Mouse (Mus musculus) cerebellum, postnatal 14 days (tissue): ENCODE measurements around the gene Col18a1.
A peak's percentile ranks its signal among the peaks of the same experiment; 100 is the strongest.

Experiments used
- DNase-seq, 2 experiments: peaks; one replicate each; pipeline ENCODE4 v3.0.0; 2021; ENCODE audit warnings: mixed read lengths in 2 of 2

Gene Col18a1

DNA sequence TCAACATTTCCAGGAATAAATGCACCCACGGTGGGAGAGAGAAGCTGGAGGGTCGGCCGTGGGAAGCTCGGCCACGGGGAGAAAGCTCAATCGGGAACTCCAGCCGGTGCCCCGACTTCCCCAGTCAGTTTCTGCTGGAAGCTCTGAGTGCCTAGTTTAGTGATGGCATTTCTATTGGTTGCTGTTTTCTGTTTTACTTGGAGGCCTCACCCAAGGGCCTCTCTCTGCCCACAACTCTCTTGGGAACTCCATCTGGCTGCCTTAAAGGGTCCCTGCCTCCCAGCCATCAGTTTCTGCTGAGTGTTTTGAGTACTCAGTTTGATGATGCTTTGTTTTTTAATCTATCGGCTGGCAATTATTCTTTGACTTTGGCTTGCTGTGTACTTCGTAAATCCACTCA, 109.6 kb downstream of the Col18a1 start:
- DNase-seq: no peak

DNA sequence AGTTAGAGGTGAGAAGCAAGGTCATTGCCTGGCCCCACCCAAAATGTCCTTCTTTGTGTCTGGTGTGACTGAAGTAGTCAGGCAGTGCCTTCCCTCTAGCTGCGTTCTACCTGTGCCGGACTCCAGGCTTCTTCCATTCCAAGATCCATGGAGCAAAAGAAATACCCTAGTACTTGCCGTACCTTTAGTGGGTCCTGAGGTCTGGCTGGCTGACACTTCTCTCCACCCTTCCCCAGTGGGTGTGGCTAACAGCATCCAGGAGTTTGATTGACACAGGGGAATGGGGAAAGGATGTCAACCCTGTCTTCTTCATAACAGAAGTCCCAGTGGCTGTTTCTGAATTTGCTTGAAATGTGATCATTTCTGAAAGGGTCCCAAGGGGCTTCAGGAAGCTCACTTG, 117.7 kb downstream of the Col18a1 start:
- DNase-seq: no peak

DNA sequence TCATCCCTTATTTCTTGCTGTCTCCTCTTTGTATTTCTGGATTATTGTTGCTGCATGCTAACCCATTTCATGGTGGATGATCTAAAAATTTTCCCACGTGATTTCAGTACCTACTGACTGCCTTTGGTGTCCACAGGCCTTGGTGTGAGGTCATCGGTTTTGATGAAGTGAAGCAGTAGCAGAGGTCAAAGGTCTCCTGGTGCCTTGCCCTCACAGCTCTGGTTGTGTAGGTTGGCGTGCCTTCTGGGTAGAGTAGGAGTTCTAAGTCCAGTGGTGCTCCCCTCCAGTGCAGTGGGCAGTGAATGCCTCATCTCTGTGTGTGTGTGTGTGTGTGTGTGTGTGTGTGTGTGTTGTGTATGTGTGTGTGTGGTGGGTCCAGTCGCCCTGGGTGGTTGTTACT, 118.2 kb downstream of the Col18a1 start:
- no peak for DNase-seq

DNA sequence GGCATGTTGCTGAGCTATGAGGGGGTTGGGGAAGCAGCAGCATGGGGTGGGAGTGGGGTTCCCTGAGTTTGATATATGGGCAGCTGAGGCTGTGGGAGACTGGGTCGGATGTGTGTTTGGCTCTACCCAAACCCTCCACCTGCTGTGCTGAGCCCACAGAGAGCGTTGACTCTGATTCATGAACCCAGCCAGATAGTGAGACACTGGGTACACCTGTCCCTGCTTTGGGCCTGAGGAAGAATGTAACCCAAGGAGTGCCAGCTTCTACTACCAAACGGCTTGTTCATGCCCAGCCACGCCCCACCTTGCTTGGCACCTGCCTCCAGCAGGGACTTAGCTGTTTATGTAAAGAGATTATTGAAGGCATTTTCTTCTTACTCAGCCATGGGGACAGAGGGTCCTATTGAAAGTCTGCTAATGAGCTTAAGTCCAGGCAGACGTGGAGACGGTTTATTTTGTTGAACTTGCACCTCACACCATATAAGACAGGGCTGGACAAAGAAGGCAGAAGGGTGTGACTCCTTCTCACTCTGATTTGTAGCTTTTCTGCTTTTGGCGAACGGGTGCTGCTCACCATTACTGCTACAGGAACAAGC, 127.7 kb downstream of the Col18a1 start:
- DNase-seq: no peak

DNA sequence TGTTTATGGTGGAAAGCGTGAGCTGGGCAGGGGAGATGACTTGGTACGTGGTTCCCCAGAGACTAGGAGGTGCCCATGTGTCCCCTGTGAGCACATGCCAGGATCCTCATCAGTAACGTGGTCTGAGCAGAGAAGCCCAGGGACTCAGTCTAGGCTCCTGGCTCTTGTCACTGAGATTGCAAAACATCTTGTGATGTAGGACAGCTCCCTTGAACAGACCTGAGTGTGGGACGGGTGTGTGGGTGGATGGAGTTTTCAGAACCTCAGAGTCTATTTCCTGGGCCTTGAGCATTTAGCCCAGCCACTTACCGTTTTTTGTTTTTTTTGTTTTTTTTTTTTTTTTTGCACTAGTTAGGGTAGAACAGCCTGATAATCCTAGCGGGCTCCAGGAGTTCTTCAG, 130.9 kb downstream of the Col18a1 start:
- DNase-seq: no peak

DNA sequence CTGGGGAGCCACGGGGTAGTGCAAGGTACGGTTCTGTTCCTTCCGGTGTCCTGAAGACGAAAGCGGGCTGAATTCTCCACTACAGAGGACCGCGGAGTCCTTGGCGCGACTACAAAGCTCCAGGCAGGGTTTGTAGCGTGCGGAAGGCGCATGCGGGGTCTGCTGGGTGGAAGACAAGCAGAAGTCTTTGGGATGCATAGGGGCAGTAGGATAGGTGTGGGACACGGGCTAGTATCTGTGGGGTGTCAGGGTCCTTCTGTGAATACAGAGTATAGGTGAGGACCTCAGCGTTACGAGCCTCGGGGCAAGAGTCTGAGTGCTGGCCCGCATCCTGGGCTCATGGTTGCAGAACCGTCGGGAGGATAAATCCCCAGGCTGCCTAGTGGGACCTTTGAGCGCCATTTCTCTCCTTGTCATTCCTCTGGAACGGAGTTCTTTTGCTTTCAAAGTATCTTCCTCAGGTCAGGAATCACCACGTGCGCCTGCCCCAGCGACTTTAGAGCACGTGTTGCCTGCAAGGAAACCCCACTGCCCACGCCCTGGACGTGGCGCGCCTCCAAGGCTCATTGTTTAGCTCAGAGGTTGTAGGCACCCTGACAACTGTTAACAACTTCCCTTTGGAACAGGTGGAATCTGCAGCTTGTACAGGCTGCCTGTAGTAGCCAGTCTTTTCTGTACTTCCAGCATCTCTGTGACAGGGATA, 132.9 kb downstream of the Col18a1 start:
- DNase-seq: peak; percentile 66 to 73

DNA sequence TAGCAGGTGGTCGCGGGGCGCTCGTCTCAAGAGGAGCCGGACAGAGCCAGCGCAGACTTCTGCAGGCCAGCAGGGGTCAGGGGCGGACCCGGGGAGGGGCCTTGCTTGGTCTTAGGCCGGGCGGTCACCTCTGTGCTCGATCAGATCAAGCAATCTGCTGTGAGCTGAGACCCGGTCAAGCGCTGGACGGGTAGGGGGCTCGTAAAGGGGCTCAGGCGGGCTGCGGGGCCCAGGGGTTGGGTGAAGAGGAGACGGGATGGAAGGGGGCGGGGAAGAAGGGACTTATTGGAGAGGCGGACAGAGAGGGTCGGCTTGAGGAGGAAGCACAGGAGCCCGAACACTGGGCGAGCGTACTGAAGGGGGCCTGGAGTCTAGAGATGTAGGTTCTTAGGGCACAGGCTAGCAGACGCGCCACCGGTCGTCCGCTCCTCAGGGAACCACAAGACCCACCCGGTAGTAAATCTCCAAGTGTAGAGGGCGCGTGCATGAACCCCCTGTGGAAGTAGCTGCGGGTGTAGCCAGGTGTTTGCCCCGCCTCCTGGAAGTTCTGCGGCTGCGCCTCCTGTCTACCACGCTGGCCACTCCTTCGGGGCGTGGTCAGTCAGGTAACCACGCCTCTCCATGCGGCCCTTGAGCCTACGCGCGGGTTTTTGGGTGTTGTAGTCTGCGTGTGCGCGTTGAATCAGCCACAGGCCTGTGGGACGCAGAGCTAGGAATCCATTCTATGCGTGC, 133.6 kb downstream of the Col18a1 start:
- peak; percentile 97 for DNase-seq

DNA sequence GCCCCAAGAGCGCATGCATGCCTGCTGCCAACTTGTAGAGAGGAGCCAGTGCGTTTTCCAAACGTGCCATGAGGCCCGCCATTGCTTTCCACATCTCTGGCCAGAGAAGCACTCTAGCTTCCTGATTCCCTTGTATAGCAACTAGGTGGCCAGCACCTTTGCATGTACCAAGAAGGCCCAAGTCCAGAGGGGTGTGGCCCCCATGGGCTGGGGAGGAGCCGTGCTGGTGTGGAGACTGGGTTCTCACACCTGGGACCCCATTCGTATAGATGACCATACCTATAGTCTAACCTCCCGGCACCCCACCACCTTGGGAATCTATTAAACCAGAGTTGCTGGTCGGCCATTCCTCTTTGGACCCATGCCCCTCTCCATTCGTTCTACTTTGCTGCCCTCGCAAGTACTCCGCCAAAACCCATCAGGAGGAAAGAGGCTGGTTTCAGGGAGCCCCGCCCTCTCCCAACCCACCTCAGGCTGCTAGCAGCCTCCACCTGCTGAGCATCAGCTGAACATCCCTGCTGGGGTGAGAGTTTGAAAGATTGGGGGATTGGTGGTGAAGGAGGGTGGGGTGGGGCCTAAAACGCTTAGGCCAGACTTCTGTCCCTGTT, 134.5 kb downstream of the Col18a1 start, which contains the start of gene Slc19a1:
Gene Slc19a1, plus strand, starts transcription at position 474 of the 608 bp plus-strand sequence.
- DNase-seq: peak in 1 of 2 experiments; percentile 39

DNA sequence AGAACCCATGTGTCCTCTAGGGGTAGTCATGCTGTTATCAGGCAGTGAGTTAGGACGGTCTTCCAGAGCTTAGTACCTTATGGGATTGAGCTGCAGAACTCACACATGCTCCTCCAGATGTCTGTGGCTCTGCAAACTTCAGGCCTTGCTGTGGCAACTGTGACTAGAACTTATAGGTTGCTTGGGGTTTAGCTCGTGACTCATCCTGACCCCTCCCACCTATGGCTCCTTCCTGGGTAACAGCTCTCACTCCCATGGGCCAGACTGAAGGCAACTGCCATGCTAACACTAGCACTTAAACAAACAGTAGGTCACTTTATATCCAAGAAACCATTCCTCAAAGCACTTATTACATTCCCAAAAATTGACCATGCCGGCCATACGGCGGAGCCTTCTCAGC, 135.7 kb downstream of the Col18a1 start:
- no peak for DNase-seq

DNA sequence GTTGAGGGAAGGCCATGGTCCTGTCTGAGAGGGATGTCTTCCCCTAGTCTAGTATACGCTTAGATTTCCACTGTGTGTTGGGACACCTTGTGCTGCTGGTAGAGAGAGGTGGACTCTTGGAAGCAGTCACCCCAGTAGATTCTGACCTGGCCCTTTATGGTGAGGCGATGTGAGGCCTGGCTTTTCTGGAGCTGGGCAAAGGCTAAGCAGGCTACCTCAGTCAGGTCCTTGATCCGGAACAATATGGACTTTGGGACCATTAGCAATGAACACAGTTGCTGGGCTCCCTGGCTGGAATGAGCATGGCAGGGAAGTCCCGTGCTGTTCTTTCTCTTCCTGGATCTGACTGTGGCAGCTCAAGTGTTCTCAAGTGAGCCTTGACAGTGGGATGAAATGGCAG, 136.6 kb downstream of the Col18a1 start:
- no peak for DNase-seq

DNA sequence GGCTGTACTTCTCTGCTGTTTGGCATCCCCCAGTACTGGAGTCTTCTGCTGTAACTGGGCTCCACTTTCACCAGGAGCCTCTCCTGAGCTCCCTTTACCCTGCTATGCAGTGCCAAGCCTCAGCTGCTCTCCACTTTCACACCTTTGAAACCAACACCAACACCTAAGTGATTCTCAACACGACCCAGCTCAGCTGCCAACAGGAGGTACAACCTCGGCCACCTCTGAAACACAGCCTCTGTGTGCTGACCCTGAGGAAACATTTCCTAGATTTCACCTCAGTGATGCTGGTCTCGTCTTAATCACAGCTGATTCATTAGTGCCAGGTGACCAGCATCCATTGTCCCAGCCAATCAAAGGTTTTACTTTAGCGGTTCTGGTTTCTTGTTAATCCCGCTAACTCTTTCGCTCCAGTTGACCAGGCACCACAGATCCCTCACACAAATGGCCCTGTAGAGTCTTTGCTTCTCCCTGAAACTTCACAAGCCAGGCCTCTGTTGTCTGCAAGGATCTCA, 137.5 kb downstream of the Col18a1 start:
- DNase-seq: no peak

DNA sequence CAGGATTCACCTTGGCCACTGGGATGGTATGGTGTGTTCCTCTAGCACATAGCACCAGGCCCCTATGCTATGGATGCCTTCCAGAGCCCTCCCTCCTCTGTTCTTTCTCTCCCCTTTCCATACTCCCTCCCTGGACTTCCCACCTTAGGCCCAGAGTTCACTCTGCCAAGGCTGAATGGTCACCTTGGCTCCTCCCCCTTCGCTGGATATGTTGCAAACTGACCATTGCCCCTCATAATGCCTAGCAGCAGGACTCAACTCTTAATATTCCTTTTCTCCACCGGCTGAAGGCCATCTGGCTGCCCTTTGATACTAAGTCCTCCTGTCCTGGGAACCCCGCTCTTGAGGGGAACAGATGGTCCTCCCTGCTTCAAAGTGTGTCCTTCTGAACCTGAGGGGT, 139.4 kb downstream of the Col18a1 start:
- DNase-seq: no peak

DNA sequence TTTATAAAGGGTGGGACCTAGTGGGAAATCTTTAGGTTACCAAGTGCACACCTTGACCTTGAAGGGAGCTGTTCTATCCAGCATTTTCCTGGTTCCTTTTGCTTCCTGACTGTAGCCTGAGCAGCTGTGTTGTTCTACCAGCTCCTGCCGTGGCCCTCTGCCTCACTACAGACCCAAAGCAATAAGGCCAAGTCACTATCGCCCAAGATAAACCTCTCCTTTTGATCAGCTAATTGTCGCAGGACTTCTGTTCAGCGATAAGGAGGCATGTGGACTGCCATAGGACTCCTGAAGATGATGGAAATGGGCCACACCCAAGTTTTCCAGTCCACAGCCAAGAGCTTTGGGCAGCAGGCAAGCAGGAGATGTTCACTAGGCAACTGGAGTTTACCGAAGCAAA, 142.1 kb downstream of the Col18a1 start:
- DNase-seq: no peak

DNA sequence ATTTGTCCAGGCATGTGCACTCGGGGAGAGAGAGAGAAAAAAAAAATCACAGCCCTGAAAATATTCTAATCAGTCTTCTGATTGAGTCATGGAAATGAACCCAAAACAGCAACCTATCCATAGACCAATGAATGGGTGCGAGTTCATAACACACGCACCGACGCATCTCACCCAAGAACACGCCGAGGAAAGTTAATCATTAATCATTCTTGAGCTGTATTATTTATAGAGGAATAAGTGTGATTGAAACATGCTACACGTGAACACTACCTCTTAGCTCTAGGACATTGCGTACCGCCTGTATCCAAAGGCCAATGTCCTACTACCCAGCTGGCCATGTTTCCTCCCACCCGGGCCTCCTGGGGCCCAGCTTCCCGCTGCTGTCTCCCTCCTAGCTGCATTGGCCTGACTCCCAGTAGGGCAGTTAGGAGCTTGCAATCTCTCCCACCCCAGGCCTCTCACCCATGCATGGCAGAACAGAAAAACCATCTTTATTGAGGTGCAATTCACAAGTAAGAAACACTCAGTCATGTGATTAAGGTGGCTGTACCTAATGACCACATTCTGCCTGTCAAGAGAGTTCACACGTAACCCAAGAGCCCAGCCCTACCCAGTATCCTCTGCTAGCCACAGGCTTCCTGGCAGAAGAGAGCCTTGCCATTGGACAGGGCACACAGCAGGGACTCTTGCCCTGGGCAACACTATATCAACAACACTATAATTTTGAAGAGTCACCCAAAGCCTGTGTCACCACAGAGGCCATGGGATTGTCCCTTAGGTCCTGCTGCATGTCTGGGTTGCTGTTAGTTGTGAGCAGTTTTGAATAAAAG, 143.8 kb downstream of the Col18a1 start:
- DNase-seq: no peak

DNA sequence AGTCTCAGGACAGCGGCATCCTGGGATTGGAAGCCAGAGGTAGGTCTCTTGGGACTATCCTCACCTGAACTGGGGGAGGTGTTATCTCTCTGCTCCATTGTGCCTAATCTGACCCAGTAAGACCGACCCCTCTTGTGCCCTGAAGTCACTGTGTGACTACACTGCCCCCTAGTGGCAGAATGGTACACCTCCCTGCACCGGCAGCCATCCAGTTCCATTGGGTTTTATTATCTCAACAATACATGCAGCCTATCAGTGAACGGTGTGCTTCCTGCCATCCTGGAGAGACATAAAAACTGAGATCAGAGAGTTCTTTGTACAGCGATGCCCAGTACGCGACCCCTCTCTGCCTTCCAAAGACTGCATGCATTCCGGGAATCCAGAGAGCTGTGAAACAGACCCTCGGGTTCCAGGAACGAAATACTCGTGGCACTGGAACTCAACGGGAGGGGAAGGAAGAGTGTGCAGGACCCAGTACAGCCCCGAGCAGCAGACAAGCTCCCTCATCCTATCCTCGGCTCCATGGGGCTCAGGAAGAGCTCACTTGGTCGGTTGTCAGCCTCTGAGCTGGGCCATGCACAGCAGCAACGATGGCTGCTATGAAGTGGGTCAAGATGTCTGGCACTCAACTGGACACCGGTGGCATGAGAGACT, 144.8 kb downstream of the Col18a1 start:
- peak; percentile 93 to 95 for DNase-seq

DNA sequence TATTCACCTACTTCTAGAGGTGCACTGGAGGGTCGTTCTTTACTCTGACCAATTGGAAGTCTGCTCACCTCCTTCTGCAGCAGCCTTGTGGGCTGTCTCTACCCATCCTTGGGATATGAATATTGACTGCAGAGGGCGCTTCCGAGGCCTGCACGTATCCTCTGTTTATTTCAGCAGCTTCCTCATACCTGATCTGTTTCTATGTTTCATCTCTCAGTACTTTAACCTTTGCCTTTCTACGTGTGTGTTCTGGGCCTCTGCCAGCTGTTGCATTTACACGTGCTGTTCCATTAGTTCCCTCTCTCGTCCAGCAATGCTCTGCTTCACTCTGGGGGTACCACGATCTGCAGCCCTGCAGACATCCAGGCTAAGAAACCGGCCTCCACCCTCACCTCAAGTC, 148.7 kb downstream of the Col18a1 start:
- no peak for DNase-seq

DNA sequence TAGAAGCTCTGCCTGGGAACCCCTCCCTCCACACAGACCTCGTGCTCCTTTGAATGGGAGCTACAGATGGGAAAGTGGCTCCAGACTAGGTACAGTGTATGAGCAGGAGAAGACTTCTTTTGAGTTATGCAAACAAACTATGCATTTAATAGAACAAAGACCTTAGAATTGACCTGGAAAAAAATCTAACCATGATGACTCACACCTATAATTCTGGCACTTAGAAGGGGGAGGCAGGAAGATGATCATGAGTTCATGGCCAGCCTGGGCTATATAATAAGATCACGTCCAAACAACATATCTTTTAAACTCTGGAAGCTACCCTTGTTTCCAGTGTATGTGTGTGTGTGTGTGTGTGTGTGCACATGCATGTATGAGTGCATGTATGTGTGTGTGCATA, 149.3 kb downstream of the Col18a1 start:
- DNase-seq: no peak

DNA sequence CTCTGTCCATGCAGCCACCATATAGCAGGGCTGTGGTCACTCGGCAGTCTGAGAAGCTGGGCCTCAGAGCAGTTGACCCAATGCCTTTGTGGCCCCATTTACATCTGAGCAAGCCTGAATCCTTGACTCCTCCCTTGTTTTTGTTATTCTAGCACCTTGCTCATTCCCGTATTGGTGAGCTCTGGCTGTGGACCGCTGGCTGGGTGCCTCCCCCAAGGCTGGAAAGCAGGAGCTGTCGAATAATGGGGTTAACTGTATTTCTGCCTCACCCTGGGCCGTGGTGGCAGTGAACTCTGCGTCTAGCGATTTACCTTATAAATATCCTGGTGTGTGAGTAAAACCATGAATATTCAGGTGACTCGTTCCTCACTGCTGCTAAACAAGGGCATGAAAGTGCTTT, 149.8 kb downstream of the Col18a1 start:
- DNase-seq: no peak

DNA sequence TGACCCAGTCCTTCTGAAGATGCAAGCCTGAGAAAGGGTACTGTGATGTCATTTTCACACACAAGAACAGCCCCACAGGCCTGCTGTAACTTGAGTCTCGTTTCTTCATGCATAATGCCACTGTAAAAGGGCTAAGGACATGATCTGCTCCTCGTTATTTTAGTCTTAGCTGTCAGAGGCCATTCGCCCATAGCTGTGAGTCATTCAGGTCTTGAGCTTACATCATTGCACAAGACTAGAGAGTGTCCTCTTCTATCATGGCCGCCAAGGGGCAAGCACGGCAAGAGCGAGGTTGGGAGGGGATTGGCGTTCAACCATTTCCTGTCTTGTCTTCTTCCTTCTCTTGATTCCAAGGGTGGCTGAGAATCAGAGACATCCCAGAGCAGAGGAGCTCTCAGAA, 150.3 kb downstream of the Col18a1 start:
- DNase-seq: no peak

DNA sequence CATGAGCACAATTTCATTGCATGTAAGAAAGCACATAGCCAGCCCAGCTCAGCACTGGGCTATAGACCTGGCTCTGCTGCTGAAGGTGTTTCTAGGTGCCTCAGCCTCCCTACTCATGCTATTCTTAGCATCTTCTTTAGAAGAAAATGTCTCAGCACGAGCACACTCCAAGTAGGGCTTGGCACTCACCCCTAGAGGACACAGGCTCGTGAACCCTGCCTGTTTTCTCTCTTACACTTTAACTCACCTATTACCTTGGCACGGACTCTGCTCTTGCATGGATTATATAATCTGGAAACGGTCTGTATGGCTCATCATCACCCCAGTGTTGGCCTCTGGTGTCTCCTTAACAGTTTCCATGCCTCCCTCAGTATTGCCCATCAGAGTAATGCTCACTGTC, 154.7 kb downstream of the Col18a1 start:
- DNase-seq: no peak

DNA sequence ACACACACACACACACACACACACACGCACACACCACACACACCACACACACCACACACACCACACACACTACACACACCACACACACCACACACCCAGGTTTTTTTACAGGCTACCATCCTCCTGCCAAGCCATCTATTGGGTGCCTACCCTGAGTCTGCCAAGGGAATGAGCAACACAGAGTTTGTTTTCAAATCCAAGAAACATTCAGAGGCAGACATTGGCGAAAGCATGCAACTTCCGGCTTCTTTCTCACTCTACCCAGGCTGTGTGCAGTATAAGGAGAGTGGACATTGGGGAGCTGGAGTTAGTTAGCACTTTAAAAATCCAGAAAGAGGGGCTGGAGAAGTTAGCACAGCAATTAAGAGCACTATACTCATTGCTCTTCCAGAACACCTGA, 157.7 kb downstream of the Col18a1 start:
- DNase-seq: peak in 1 of 2 experiments; percentile 38

DNA sequence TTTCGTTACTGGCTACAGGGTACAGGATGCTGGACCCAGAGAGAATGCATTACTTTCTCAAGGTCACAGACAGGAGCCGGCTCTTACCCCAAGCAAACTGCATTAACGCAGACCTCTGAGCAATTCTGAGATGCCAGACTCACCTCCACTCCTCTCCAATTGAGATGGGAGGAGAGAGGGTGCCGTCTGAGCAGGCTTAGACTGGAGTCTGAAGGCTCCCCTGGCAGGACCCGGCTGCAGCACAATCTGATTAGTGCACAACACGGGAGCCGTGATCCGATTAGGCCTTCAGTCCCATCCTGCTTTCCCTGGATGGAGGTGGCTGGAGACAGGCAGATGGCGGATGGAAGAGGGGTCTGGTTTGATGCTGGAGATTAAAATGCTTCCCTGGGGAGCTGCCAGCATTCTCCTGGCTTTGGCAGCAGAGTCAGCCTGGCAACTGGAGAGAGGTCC, 158.2 kb downstream of the Col18a1 start:
- peak; percentile 87 to 89 for DNase-seq
